Mouse (Mus musculus) gastrocnemius, adult 18-20 months (tissue): ENCODE measurements around the gene Gm20792. TPM values are rescaled to one million over a fixed set of nuclear protein-coding genes. Genes with fewer than 3 reads are reported as not detected.
"Not testable (repeated sequence)": the region's sequence is repeated elsewhere in the genome, so short reads cannot be mapped to it uniquely, and the experiment has no call there.

Source experiments
- DNase-seq: peaks from one replicate; pipeline ENCODE4 v3.0.0; 2021; ENCODE audit warnings: low spot score
- long read RNA-seq, 2 experiments: library from polyadenylated mRNA; stranded (forward); transcript quantifications; one replicate each; pipeline ENCODE4 v2.0.0; 2021
- total RNA-seq, 2 experiments: library from RNA; stranded (reverse); gene quantifications; 2 replicates each; pipeline ENCODE4 v1.2.3; 2021

The Gm20792 gene
- not detected for total RNA-seq
- long read RNA-seq, experiment 1, result 0 reads
- long read RNA-seq, experiment 2, result 0 reads

GRCm38 (mm10) chrY:48311555-48311954 is at the start of gene Gm20792:
Gene Gm20792, plus strand, starts transcription at chrY:48311855.
- not testable (repeated sequence) for DNase-seq
